Mouse (Mus musculus) megakaryocyte, embryonic 14.5 days (primary cell): ENCODE data around the gene Hat1.

Experiments used
- FLI1 ChIP-seq: IDR thresholded peaks from 2 replicates; pipeline ENCODE4 v1.6.1; 2012; ENCODE audit warnings: low read length, inconsistent platforms, mixed read lengths
- GATA1 ChIP-seq: IDR thresholded peaks from 3 replicates; pipeline ENCODE4 v1.6.1; 2012; ENCODE audit warnings: mixed read lengths, low read length, inconsistent platforms, borderline replicate concordance

- TF ChIP-seq GATA1 (no peak), FLI1 (no peak)
Measured at GRCm38 (mm10) chr2:71461139-71461538, 72.4 kb downstream of the Hat1 start.
